Mouse (Mus musculus) heart, embryonic 14.5 days (tissue): ENCODE data around the gene Zdhhc19. TPM values are rescaled to one million over a fixed set of nuclear protein-coding genes. Genes with fewer than 3 reads are reported as not detected.

Experiments
- ATAC-seq: fragments of 200-750 bp; cut with Nextera tagmentation; 2 replicates; pipeline ENCODE4 v1.8.0; 2017; ENCODE audit warnings: low read depth, moderate TSS enrichment; ENCODE audit not compliant: insufficient number of reproducible peaks, insufficient read depth, low FRiP score
- H3K27ac ChIP-seq, 2 experiments: fragments of 200-500 bp in 1 of 2; fragments of 300-500 bp in 1 of 2; sonication (generic) in 1 of 2; replicated peaks in 1 of 2; 2 replicates each; pipeline ENCODE4 v1.5.1; 2012 to 2014; ENCODE audit warnings: low read depth in 2 of 2, low read length in 2 of 2, control low read depth in 1 of 2, mild to moderate bottlenecking in 1 of 2, mixed read lengths in 1 of 2; ENCODE audit not compliant: control insufficient read depth in 1 of 2, insufficient read depth in 1 of 2
- H3K27me3 ChIP-seq: fragments of 300-500 bp; sonication (generic); 2 replicates; pipeline ENCODE4 v1.6.1; 2014; ENCODE audit warnings: mild to moderate bottlenecking, low read length, control low read depth; ENCODE audit not compliant: control insufficient read depth, insufficient read depth
- H3K36me3 ChIP-seq: fragments of 300-500 bp; sonication (generic); 2 replicates; pipeline ENCODE4 v1.6.1; 2014; ENCODE audit warnings: mild to moderate bottlenecking, control low read depth, low read length, mixed read lengths; ENCODE audit not compliant: control insufficient read depth, insufficient read depth
- H3K4me1 ChIP-seq, 2 experiments: fragments of 200-500 bp in 1 of 2; fragments of 300-500 bp in 1 of 2; sonication (generic) in 1 of 2; 2 replicates each; pipeline ENCODE4 v1.6.1; 2012 to 2014; ENCODE audit warnings: low read length in 2 of 2, control low read depth in 1 of 2, mixed read lengths in 1 of 2; ENCODE audit not compliant: control insufficient read depth in 2 of 2, insufficient read depth in 2 of 2
- H3K4me2 ChIP-seq: fragments of 300-500 bp; sonication (generic); 2 replicates; pipeline ENCODE4 v1.6.1; 2014; ENCODE audit warnings: mild to moderate bottlenecking, low read length
- H3K4me3 ChIP-seq, 2 experiments: fragments of 200-500 bp in 1 of 2; fragments of 300-500 bp in 1 of 2; sonication (generic) in 1 of 2; 2 replicates each; pipeline ENCODE4 v1.5.1; 2012 to 2014; ENCODE audit warnings: low read length in 2 of 2, mild to moderate bottlenecking in 2 of 2, control low read depth in 1 of 2, low read depth in 1 of 2, moderate library complexity in 1 of 2; ENCODE audit not compliant: control insufficient read depth in 1 of 2, insufficient read depth in 1 of 2
- H3K9ac ChIP-seq: fragments of 300-500 bp; sonication (generic); 2 replicates; pipeline ENCODE4 v1.6.1; 2014; ENCODE audit warnings: mild to moderate bottlenecking, low read length
- H3K9me3 ChIP-seq: fragments of 300-500 bp; sonication (generic); 2 replicates; pipeline ENCODE4 v1.6.1; 2016; ENCODE audit warnings: low read length, control low read depth; ENCODE audit not compliant: control insufficient read depth
- WGBS: fragments of 180-500 bp; shearing (Covaris S2); extraction: QIAGEN DNeasy Blood & Tissue Kit; methylation state at CpG from one replicate; pipeline ENCODE4 v1.1.7; 2014; 5-methylcytosine and 5-hydroxymethylcytosine counted together
- polyA plus RNA-seq: library from polyadenylated mRNA; unstranded; fragments of >200 nt; fragmentation: Nextera tagmentation; extraction: Ambion mirVana; gene quantifications from 2 replicates; pipeline ENCODE4 v1.2.1, GENCODE M21; 2014

Zdhhc19 gene
- not detected in 2 replicates for polyA plus RNA-seq

DNA sequence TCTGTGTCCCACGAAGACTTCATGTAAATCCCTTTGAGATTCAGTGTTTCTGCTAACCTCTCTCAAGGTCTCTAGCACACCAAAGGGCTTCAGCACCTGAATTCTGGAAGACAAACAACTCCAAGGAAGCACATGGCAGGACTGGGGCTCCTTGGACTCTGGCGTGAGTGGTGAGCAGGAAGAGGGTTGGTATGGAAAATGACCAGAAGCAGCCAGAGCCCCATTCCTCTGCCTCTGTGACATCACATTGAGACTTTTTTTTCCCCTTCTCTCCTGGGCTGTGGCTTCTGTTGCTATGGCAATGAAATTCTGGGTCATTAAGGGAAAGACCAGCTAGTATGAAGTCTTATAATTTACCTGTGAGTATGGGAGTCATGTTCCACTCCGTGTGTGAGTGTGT, at the start of gene Zdhhc19:
Gene Zdhhc19 (plus strand): TSS at position 301 of the 400 bp plus-strand sequence.
- Histone ChIP-seq H3K4me1 (0 out of 4 replicates have a peak, but pooled peaks cover 0 to 3% of the 10 kb centered on the region in 2 experiments), H3K4me3 (no peak within 1 kb of the TSS), H3K9me3 (no peaks in the 10 kb centered on the region), H3K9ac (no peak within 1 kb of the TSS), H3K4me2 (no peak within 1 kb of the TSS), H3K27ac (no peak within 1 kb of the TSS), H3K36me3 (no peaks in the 10 kb centered on the region), H3K27me3 (no peaks in the 10 kb centered on the region)
- 71% methylated on average over 3 of the region's 3 CpGs for WGBS
- no peak for ATAC-seq

DNA sequence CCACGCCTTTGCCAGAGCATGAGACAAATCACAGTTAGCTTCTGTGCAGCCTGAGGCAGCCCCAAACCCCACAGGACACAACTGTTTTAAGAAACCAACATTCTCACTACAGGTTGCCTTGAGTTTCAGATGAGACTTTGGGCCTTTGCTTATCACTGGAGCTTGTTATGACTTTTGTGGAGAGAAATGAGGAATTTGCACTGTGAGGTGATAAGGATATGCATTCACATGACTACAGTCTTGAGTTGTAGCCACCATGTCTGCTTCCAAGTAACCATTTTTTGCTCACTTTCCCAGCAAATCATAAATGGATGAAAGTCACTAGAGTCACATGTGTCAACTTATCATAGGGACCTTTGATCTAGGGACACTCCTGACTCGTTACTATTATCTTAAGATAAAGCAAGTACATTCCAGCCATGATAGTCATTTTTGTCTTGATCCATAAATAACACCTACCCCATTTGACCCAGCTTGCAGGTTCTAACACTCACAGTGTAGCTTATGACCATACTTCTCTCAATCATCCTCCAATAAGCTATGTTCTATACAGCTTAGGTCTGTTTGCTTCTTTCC, 49.4 kb upstream of the Zdhhc19 start:
- H3K27ac ChIP-seq, result no peak overlapping the region
- no peaks in the 10 kb centered on the region for H3K9me3 ChIP-seq
- WGBS, result 39% methylated on average over 2 of the region's 2 CpGs
- H3K4me1 ChIP-seq, result peaks cover 0 to 9% of the 10 kb centered on the region in 2 experiments; a peak in 1 of 4 replicates
- no peak overlapping the region for H3K4me3 ChIP-seq
- no peak for ATAC-seq
- no peaks in the 10 kb centered on the region for H3K27me3 ChIP-seq
- H3K4me2 ChIP-seq, result no peak overlapping the region
- H3K9ac ChIP-seq, result no peak overlapping the region
- peaks cover 2% of the 10 kb centered on the region; the same call in 1 of the 2 replicates for H3K36me3 ChIP-seq

DNA sequence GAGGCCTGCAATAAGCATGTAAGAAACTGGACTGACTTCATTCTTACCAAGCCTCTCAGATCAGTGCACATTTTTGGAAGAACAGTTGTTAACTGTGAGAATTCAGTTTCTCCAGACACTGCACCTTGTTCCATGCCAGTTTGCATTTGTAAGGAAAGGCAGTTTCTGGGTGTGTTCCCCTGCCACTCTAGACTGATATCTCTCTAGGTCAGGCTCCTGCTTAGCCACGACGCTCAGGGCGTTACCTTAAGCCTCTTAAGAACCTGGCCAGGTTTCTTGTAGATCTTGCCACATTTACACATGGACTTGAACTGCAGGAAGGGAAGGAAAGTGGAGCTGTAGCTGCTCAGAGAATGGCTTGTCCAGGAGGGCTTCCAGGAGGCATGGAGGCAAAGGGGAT, 46.4 kb upstream of the Zdhhc19 start:
- WGBS, result 78% methylated on average over 3 of the region's 3 CpGs
- ATAC-seq, result no peak
- peaks cover 30% of the 10 kb centered on the region for H3K36me3 ChIP-seq

GRCm38 (mm10) chr16:32450133-32450532, 45.9 kb upstream of the Zdhhc19 start:
- ATAC-seq, result no peak
- H3K9me3 ChIP-seq, result no peaks in the 10 kb centered on the region

More for the DNA sequence above, 46.4 kb upstream of the Zdhhc19 start:
- Histone ChIP-seq H3K4me1 (peaks cover 0 to 9% of the 10 kb centered on the region in 2 experiments; a peak in 1 of 4 replicates), H3K4me2 (no peak overlapping the region), H3K9me3 (no peaks in the 10 kb centered on the region), H3K27ac (no peak overlapping the region), H3K27me3 (no peaks in the 10 kb centered on the region), H3K4me3 (no peak overlapping the region), H3K9ac (no peak overlapping the region)

DNA sequence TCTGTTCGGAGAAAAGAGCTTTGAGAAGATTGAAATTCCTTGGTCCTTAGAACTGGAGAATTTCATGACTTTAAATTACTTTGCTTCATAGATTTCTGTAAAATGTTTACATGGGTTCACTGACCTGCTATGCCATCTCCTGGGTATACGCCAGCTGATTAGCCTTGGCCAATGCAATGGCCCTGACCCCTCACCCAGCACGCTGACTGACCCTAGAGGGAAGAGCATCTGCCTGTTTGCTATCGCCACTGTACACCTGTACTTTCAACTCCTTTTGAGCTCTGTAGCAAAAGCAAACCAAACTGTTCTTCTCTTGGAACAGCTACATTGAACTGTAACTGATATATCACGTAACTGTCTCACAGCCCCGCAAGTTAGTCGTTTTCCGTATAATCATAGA, 43.0 kb upstream of the Zdhhc19 start:
- no peaks in the 10 kb centered on the region for H3K27me3 ChIP-seq
- no peak overlapping the region for H3K9ac ChIP-seq
- H3K36me3 ChIP-seq, result peaks cover 52% of the 10 kb centered on the region
- no peak overlapping the region for H3K27ac ChIP-seq
- 94% methylated on average over 8 of the region's 8 CpGs for WGBS
- ATAC-seq, result no peak
- H3K4me2 ChIP-seq, result no peak overlapping the region
- H3K4me3 ChIP-seq, result no peak overlapping the region
- H3K4me1 ChIP-seq, result no peaks in the 10 kb centered on the region
- H3K9me3 ChIP-seq, result no peaks in the 10 kb centered on the region

More at GRCm38 (mm10) chr16:32450133-32450532, 45.9 kb upstream of the Zdhhc19 start:
- Histone ChIP-seq H3K27me3 (no peaks in the 10 kb centered on the region), H3K4me2 (no peak overlapping the region), H3K36me3 (peaks cover 33% of the 10 kb centered on the region), H3K4me3 (no peak overlapping the region), H3K9ac (no peak overlapping the region), H3K27ac (no peak overlapping the region), H3K4me1 (peaks cover 0 to 9% of the 10 kb centered on the region in 2 experiments; a peak in 1 of 4 replicates)
- 96% methylated on average over 2 of the region's 2 CpGs for WGBS

DNA sequence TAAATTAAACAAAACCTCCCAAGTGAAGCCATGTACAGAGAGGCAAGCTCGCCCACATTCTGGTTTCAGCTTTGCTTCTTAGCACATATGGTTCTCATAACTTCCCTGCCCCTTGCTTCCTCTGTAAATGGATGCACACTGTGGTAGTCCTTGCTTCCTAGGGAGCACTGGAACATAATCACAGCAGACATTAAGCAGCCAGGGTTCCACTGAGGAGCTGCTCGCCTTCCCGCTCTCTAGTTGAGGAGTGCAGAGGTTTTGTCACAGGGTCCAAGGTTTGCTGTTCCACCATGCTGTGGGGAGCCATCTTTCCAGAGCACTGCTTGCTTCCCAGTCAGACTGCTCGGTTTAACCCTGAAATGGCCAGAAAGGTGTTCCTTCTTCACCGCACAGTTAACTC, 41.4 kb upstream of the Zdhhc19 start:
- no peaks in the 10 kb centered on the region for H3K9me3 ChIP-seq
- H3K4me3 ChIP-seq, result no peak overlapping the region
- ATAC-seq, result no peak
- no peak overlapping the region for H3K9ac ChIP-seq
- no peak overlapping the region for H3K4me2 ChIP-seq
- WGBS, result 91% methylated on average over 5 of the region's 5 CpGs
- H3K27me3 ChIP-seq, result no peaks in the 10 kb centered on the region
- H3K4me1 ChIP-seq, result no peaks in the 10 kb centered on the region
- peaks cover 60% of the 10 kb centered on the region for H3K36me3 ChIP-seq
- H3K27ac ChIP-seq, result no peak overlapping the region

DNA sequence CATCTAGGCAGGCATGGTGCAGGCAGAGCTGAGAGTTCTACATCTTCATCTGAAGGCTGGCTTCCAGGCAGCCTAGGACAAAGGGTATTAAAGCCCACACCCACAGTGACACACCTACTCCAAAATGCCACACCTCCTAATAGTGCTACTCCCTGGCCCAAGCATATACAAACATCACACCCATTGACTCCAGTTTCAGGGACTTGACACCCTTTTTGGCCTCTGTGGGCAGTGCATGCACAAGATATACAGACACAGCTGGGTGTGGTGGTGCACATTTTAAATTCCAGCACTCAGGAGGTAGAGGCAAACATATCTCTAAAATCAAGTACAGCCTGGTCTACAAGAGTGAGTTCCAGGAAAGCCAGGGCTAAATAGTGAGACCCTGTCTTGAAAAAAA, 40.0 kb upstream of the Zdhhc19 start:
- no peak for ATAC-seq

GRCm38 (mm10) chr16:32456761-32457160, 39.3 kb upstream of the Zdhhc19 start:
- H3K36me3 ChIP-seq, result peaks cover 59% of the 10 kb centered on the region
- H3K4me2 ChIP-seq, result no peak overlapping the region
- ATAC-seq, result no peak
- 94% methylated on average over 1 of the region's 1 CpGs for WGBS
- H3K4me3 ChIP-seq, result no peak overlapping the region
- no peak overlapping the region for H3K9ac ChIP-seq
- no peaks in the 10 kb centered on the region for H3K27me3 ChIP-seq
- H3K27ac ChIP-seq, result no peak overlapping the region
- no peaks in the 10 kb centered on the region for H3K9me3 ChIP-seq
- no peaks in the 10 kb centered on the region for H3K4me1 ChIP-seq

More for the DNA sequence above, 40.0 kb upstream of the Zdhhc19 start:
- Histone ChIP-seq H3K27ac (no peak overlapping the region), H3K27me3 (no peaks in the 10 kb centered on the region), H3K4me1 (no peaks in the 10 kb centered on the region), H3K36me3 (peaks cover 60% of the 10 kb centered on the region), H3K9me3 (no peaks in the 10 kb centered on the region), H3K4me3 (no peak overlapping the region), H3K9ac (no peak overlapping the region), H3K4me2 (no peak overlapping the region)
